Mouse (Mus musculus): ENCODE results near the gene Zzz3.

Zzz3 gene

GRCm38 (mm10) chr3:152467312-152467711 lies 72.0 kb downstream of the Zzz3 start:
- no peak for DNase-seq (ENCODE audit: low spot score in 2 of 2)

DNA sequence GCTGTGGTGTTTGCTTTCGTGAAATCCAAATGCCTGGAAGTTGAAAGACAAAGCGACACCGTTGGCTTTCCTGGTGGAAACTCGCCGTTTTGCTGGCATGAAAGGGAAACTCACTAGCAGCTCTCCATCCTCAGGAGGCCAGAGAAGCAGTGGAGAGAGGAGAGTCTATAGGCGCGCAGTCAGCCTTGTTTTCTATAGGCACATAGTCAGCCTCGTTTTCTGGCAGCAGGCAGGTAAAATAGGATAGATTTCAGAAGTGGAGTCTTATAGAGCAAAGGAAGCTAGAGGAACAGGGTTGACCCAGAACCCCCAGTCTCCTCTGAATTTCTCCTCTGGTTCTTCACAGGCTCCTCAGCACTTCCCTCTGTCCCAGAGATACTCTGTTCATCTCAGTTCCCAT lies 72.8 kb downstream of the Zzz3 start:
- DNase-seq (ENCODE audit: low spot score in 2 of 2) = no peak

DNA sequence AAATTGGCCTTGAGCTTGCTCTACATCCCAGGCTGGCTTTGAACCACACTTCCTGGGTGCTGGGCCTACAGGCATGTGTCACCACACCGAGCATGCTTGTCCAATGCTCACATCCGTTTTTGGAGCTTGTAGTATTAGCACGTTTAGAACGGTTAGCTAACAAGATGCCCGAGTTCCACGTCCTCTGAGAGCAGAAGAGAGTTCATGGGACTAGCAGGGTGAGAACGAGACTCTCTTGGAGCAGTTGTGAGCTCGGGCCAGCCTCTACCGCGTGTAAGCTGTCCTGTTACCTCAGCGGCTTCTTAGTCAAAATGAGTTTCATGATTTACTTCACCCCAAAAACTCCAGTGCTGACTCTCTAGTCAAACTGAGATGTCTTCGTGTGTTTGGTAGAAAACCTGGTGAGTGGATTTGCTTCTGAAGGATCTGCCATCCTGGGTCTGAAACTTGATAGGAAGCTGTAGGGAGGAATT lies 73.3 kb downstream of the Zzz3 start:
- no peak for DNase-seq (ENCODE audit: low spot score in 2 of 2)

- DNase-seq (ENCODE audit: low spot score in 2 of 2) = no peak
These were observed 74.3 kb downstream of the Zzz3 start for GRCm38 (mm10) chr3:152469423-152470200.

DNA sequence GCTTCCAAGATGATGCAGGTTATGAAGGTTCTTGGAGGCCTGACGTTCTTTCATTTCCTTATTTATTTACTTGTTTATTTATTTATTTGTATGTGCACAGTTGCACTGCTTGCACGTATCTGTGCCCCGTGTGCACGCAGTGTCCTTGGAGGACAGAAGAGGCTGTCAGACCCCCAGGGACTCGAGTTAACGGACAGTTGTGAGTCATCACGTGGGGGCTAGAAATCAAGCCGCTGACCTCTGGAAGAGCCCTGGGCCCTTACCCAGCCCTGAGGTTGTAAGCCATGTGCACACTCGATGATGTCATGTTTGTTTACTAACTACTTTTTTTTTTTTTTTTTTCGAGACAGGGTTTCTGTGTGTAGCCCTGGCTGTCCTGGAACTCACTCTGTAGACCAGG lies 75.1 kb downstream of the Zzz3 start:
- DNase-seq (ENCODE audit: low spot score in 2 of 2) = no peak

- no peak for DNase-seq (ENCODE audit: low spot score in 2 of 2)
These were observed 77.4 kb downstream of the Zzz3 start for GRCm38 (mm10) chr3:152472676-152473075.

GRCm38 (mm10) chr3:152474582-152475277 lies 79.5 kb downstream of the Zzz3 start:
- DNase-seq (ENCODE audit: low spot score in 2 of 2) = peak in 1 of 2 experiments; percentile 70

- no peak for DNase-seq (ENCODE audit: low spot score in 2 of 2)
These were observed 80.0 kb downstream of the Zzz3 start for GRCm38 (mm10) chr3:152475278-152475669.

- DNase-seq (ENCODE audit: low spot score in 2 of 2) = no peak
These were observed 80.6 kb downstream of the Zzz3 start for GRCm38 (mm10) chr3:152475894-152476293.

DNA sequence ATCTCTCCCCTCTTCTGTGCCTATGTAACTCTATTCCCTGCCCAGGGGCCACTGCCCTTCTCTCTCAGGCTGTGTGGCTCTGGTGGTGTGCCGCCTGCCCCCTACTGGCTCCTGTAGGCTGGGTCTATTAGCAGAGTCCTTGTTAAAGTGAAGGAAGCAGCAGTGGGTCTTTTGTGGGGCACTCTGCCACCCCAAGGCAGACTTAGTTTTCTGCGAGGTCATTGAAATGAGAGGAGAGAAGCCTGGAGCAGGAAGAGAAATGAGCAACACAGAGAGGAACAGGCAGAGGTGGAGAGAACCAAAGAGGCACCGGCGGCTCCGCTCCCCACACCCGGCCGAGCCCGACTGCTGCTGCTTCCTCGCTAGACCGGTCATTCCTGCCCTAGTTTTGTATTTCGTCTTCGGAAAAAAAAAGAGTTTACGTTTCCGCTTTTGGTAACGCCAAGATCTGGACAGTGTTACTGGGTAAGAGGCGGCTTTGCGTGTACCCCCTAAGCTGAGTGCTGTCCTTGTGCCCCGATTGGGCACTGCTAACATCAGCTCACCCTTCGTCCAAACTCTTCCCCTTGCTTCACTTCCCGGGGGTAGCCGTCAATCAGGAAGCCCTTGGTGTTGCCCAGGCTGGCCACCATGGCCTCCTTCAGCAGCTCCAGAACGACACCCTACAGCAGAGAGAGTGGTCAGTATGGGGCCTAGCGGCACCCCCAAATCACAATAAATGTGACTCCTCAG lies 82.7 kb downstream of the Zzz3 start:
- peak; percentile 69 to 73 for DNase-seq (ENCODE audit: low spot score in 2 of 2)

GRCm38 (mm10) chr3:152478599-152479435 lies 83.5 kb downstream of the Zzz3 start:
- no peak for DNase-seq (ENCODE audit: low spot score in 2 of 2)

GRCm38 (mm10) chr3:152480336-152480735 lies 85.1 kb downstream of the Zzz3 start:
- DNase-seq (ENCODE audit: low spot score in 2 of 2) = no peak

GRCm38 (mm10) chr3:152482182-152482581 lies 86.9 kb downstream of the Zzz3 start:
- DNase-seq (ENCODE audit: low spot score in 2 of 2) = no peak

DNA sequence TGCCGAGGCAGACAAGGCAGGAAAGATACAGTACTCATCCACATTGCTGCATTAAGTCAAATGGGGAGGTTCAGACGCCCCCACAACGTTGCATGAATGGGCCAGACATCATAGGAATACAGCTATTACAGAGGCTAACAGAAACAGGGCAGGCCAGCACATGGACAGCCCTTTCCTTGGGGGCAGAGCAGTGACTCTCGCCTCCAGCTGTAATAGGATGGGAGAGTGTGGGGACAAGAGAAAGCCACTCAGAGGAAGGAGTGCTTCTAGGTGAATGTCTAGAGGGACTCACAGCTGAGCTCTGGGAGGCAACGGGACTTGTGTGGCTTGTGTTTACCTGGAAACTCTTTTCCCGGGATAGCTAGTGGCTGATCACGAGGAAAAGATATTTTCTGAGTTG lies 88.5 kb downstream of the Zzz3 start:
- no peak for DNase-seq (ENCODE audit: low spot score in 2 of 2)

- peak; percentile 52 to 65 for DNase-seq (ENCODE audit: low spot score in 2 of 2)
These were observed 88.9 kb downstream of the Zzz3 start for GRCm38 (mm10) chr3:152484206-152484605.

DNA sequence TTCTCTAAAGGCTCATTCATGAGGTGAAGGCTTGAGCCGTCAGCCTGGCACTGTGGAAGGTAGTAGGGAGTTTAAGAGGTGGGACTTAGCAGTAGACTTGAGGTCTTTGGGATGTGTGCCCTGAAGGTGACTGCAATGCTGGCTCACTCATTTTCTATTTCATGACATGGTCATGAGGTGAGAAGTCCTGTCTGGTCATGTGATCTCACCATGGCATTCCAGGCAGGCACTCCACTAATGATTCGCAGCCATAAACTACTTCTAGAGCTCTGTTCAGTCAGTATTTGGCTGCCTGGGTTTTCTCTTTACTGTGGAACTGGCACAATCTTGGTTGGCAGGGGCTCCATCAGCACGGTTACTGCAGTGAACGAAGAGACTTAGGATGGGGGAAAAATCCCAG lies 93.7 kb downstream of the Zzz3 start:
- DNase-seq (ENCODE audit: low spot score in 2 of 2) = no peak

DNA sequence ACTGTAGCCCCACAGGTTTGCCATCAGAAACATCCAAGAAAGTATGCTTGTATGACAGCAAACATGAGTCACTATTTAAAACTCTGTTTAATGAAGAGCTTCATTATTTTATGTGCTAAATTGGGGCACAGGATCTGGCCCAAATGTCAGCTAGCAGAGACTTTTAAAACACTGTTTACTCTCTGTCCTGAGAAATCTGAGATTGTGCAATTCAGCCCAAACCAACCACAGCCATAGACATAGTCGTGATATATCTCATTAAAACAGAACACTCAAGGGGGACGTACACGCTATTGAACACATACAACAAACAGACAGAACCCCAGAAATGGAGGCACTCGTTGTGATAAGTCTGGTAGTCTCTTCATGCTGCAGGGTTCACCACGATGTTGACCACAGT lies 95.2 kb downstream of the Zzz3 start:
- no peak for DNase-seq (ENCODE audit: low spot score in 2 of 2)

- DNase-seq (ENCODE audit: low spot score in 2 of 2) = no peak
These were observed 97.0 kb downstream of the Zzz3 start for GRCm38 (mm10) chr3:152492241-152492640.

DNA sequence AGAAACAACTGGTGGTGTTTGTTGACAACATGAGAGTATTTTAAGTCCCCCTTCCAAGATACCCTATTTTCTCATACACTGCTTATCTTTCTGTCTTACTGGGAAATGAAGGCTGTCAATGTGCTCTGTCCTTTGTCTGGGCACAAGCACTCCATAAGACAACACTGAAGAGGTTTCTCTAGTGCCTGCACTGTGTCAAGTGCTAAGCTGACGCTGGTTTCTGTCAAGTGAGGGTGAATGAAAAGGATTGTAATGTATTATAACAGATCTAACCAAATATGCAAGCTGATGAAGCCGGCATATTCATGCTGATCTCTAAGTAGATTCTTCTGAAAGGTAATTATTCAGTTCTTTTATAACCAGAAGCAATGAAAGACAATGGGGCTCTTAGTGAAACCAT lies 98.5 kb downstream of the Zzz3 start:
- no peak for DNase-seq (ENCODE audit: low spot score in 2 of 2)

DNA sequence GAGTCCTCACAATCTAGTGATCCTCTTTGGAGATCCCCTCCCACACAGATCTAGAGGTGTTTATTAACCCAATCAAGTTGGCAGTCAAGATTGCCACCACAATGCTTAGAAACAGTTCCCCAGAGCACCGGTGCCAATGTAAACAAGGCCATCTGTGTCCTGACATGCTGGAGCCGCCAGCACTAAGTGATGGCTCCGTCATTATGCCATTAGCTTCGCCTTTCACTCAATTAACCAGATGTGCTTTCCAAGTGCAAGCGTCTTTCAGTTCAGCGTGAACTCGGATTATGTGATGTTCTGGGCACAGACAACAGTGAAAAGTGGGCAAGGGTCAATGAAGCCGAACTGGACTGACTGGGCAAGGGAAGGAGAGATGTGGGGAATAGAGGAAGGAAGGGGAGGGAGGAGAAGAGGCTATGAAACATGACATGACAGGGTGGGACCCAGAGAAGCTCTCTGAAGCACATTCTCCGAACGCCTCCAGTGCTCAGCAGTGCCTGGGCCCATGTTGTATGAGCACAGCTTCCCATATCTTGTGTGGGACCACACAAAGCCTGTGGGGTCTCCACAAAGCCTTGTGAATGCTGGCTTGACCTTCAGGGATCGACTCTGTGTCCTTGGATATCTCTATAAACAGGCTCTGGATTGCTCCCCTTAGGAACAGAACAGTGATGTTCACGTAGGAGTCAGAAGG lies 99.5 kb downstream of the Zzz3 start:
- DNase-seq (ENCODE audit: low spot score in 2 of 2) = no peak

GRCm38 (mm10) chr3:152495415-152495898 lies 100.2 kb downstream of the Zzz3 start:
- no peak for DNase-seq (ENCODE audit: low spot score in 2 of 2)
